Mouse (Mus musculus) midbrain, embryonic 14.5 days (tissue): Measurements from ENCODE around the gene Lhfpl2. TPM values are rescaled to one million over a fixed set of nuclear protein-coding genes. Genes with fewer than 3 reads are reported as not detected.

Source experiments
- ATAC-seq: fragments of 200-750 bp; cut with Nextera tagmentation; 2 replicates; pipeline ENCODE4 v1.8.0; 2017; ENCODE audit warnings: moderate number of reproducible peaks, moderate library complexity; ENCODE audit not compliant: low FRiP score, low TSS enrichment
- DNase-seq: peaks from one replicate; pipeline ENCODE4 v3.0.0-alpha.2; 2015
- H3K27ac ChIP-seq: fragments of 300-500 bp; sonication (generic); replicated peaks from 2 replicates; pipeline ENCODE4 v1.5.1; 2014; ENCODE audit warnings: mild to moderate bottlenecking, low read depth, low read length, moderate library complexity
- H3K27me3 ChIP-seq: fragments of 300-500 bp; sonication (generic); 2 replicates; pipeline ENCODE4 v1.6.1; 2014; ENCODE audit warnings: low read length, control low read depth, mixed read lengths; ENCODE audit not compliant: control insufficient read depth, insufficient read depth
- H3K36me3 ChIP-seq: fragments of 300-500 bp; sonication (generic); 2 replicates; pipeline ENCODE4 v1.6.1; 2014; ENCODE audit warnings: low read length, control low read depth; ENCODE audit not compliant: control insufficient read depth, insufficient read depth
- H3K4me1 ChIP-seq: fragments of 300-500 bp; sonication (generic); 2 replicates; pipeline ENCODE4 v1.6.1; 2014; ENCODE audit warnings: mild to moderate bottlenecking, antibody characterized with exemption, low read length, control low read depth; ENCODE audit not compliant: control insufficient read depth, insufficient read depth
- H3K4me2 ChIP-seq: fragments of 300-500 bp; sonication (generic); 2 replicates; pipeline ENCODE4 v1.6.1; 2014; ENCODE audit warnings: mild to moderate bottlenecking, low read length, moderate library complexity
- H3K4me3 ChIP-seq: fragments of 300-500 bp; sonication (generic); replicated peaks from 2 replicates; pipeline ENCODE4 v1.5.1; 2014; ENCODE audit warnings: low read depth, low read length
- H3K9ac ChIP-seq: fragments of 300-500 bp; sonication (generic); replicated peaks from 2 replicates; pipeline ENCODE4 v1.6.1; 2014; ENCODE audit warnings: mild to moderate bottlenecking, low read length, moderate library complexity
- H3K9me3 ChIP-seq: fragments of 300-500 bp; sonication (generic); 2 replicates; pipeline ENCODE4 v1.6.1; 2016; ENCODE audit warnings: low read length, control low read depth, mixed read lengths; ENCODE audit not compliant: control insufficient read depth
- WGBS: fragments of 180-500 bp; shearing (Covaris S2); extraction: QIAGEN DNeasy Blood & Tissue Kit; methylation state at CpG from one replicate; pipeline ENCODE4 v1.1.7; 2014; 5-methylcytosine and 5-hydroxymethylcytosine counted together
- polyA plus RNA-seq: library from polyadenylated mRNA; unstranded; fragments of >200 nt; fragmentation: Nextera tagmentation; extraction: Ambion mirVana; gene quantifications from 2 replicates; pipeline ENCODE4 v1.2.1, GENCODE M21; 2014

Gene Lhfpl2
- polyA plus RNA-seq, 1 experiment from 2014 or later = 14.2 TPM

GRCm38 (mm10) chr13:94087061-94087460, 29.5 kb downstream of the Lhfpl2 start:
- WGBS = 65% methylated on average over 9 of the region's 9 CpGs
- DNase-seq (peak; percentile 63), ATAC-seq (no peak)
- H3K27me3 ChIP-seq = no peaks in the 10 kb centered on the region
- H3K4me2 ChIP-seq = no peak overlapping the region
- H3K9me3 ChIP-seq = no peaks in the 10 kb centered on the region
- H3K4me3 ChIP-seq = no peak overlapping the region
- H3K4me1 ChIP-seq = no peaks in the 10 kb centered on the region
- no peak overlapping the region for H3K9ac ChIP-seq
- H3K27ac ChIP-seq = no peak overlapping the region
- H3K36me3 ChIP-seq = no peaks in the 10 kb centered on the region

GRCm38 (mm10) chr13:94088788-94089187, 31.2 kb downstream of the Lhfpl2 start:
- Histone ChIP-seq H3K4me2 (no peak overlapping the region), H3K9me3 (no peaks in the 10 kb centered on the region), H3K27ac (no peak overlapping the region), H3K4me1 (no peaks in the 10 kb centered on the region), H3K4me3 (no peak overlapping the region), H3K9ac (no peak overlapping the region), H3K27me3 (no peaks in the 10 kb centered on the region), H3K36me3 (no peaks in the 10 kb centered on the region)
- no peak for ATAC-seq
- 96% methylated on average over 9 of the region's 9 CpGs for WGBS
- no peak for DNase-seq

GRCm38 (mm10) chr13:94089286-94089685, 31.7 kb downstream of the Lhfpl2 start:
- Histone ChIP-seq H3K4me1 (no peaks in the 10 kb centered on the region), H3K4me3 (no peak overlapping the region), H3K27ac (no peak overlapping the region), H3K27me3 (no peaks in the 10 kb centered on the region), H3K9me3 (no peaks in the 10 kb centered on the region), H3K4me2 (no peak overlapping the region), H3K9ac (no peak overlapping the region), H3K36me3 (no peaks in the 10 kb centered on the region)
- ATAC-seq = no peak
- DNase-seq = no peak
- WGBS = 79% methylated on average over 9 of the region's 9 CpGs

GRCm38 (mm10) chr13:94091366-94091765, 33.8 kb downstream of the Lhfpl2 start:
- no peak for ATAC-seq
- Histone ChIP-seq H3K9ac (no peak overlapping the region), H3K9me3 (no peaks in the 10 kb centered on the region), H3K27me3 (no peaks in the 10 kb centered on the region), H3K4me3 (no peak overlapping the region), H3K4me1 (no peaks in the 10 kb centered on the region), H3K36me3 (no peaks in the 10 kb centered on the region), H3K27ac (no peak overlapping the region), H3K4me2 (no peak overlapping the region)
- DNase-seq = no peak
- WGBS = 47% methylated on average over 2 of the region's 2 CpGs

- H3K9me3 ChIP-seq = no peaks in the 10 kb centered on the region
- H3K4me2 ChIP-seq = no peak overlapping the region
- no peaks in the 10 kb centered on the region for H3K27me3 ChIP-seq
- no peak overlapping the region for H3K27ac ChIP-seq
- WGBS = 93% methylated on average over 4 of the region's 4 CpGs
- H3K36me3 ChIP-seq = no peaks in the 10 kb centered on the region
- H3K9ac ChIP-seq = no peak overlapping the region
- DNase-seq = no peak
- H3K4me1 ChIP-seq = no peaks in the 10 kb centered on the region
- H3K4me3 ChIP-seq = no peak overlapping the region
- ATAC-seq = no peak
Observed at GRCm38 (mm10) chr13:94094176-94094575, 36.6 kb downstream of the Lhfpl2 start.

- Histone ChIP-seq H3K4me1 (no peaks in the 10 kb centered on the region), H3K27me3 (no peaks in the 10 kb centered on the region), H3K36me3 (no peaks in the 10 kb centered on the region), H3K9me3 (no peaks in the 10 kb centered on the region), H3K4me2 (no peak overlapping the region), H3K9ac (no peak overlapping the region), H3K4me3 (no peak overlapping the region), H3K27ac (no peak overlapping the region)
- DNase-seq (no peak), ATAC-seq (no peak)
- WGBS = 83% methylated on average over 3 of the region's 3 CpGs
Observed at GRCm38 (mm10) chr13:94094625-94095024, 37.0 kb downstream of the Lhfpl2 start.

GRCm38 (mm10) chr13:94095202-94095601, 37.6 kb downstream of the Lhfpl2 start:
- no peak overlapping the region for H3K9ac ChIP-seq
- H3K9me3 ChIP-seq = no peaks in the 10 kb centered on the region
- no peak overlapping the region for H3K27ac ChIP-seq
- ATAC-seq (no peak), DNase-seq (no peak)
- no peak overlapping the region for H3K4me2 ChIP-seq
- H3K4me1 ChIP-seq = no peaks in the 10 kb centered on the region
- no peak overlapping the region for H3K4me3 ChIP-seq
- no peaks in the 10 kb centered on the region for H3K36me3 ChIP-seq
- no peaks in the 10 kb centered on the region for H3K27me3 ChIP-seq

- Histone ChIP-seq H3K4me3 (no peak overlapping the region), H3K9ac (no peak overlapping the region), H3K4me1 (no peaks in the 10 kb centered on the region), H3K9me3 (no peaks in the 10 kb centered on the region), H3K27ac (no peak overlapping the region), H3K36me3 (no peaks in the 10 kb centered on the region), H3K4me2 (no peak overlapping the region), H3K27me3 (no peaks in the 10 kb centered on the region)
- DNase-seq = no peak
- 83% methylated on average over 2 of the region's 2 CpGs for WGBS
- no peak for ATAC-seq
Observed at GRCm38 (mm10) chr13:94097667-94098066, 40.1 kb downstream of the Lhfpl2 start.

GRCm38 (mm10) chr13:94098369-94099084, 40.9 kb downstream of the Lhfpl2 start:
- DNase-seq = no peak
- no peak overlapping the region for H3K4me3 ChIP-seq
- no peak; the same call in 1 of the 2 replicates for ATAC-seq
- H3K4me1 ChIP-seq = no peaks in the 10 kb centered on the region
- H3K36me3 ChIP-seq = no peaks in the 10 kb centered on the region
- no peaks in the 10 kb centered on the region for H3K27me3 ChIP-seq
- 78% methylated on average over 16 of the region's 16 CpGs for WGBS
- no peak overlapping the region for H3K4me2 ChIP-seq
- no peak overlapping the region for H3K9ac ChIP-seq
- H3K27ac ChIP-seq = no peak overlapping the region
- no peaks in the 10 kb centered on the region for H3K9me3 ChIP-seq
